Mouse (Mus musculus) brain, embryonic 14.5 days (tissue): ENCODE measurements around the gene Arhgef39.

ENCODE experiments used
- CTCF ChIP-seq: fragments of 200-500 bp; IDR thresholded peaks from 2 replicates; pipeline ENCODE4 v1.5.1; 2012; ENCODE audit warnings: inconsistent platforms, mild to moderate bottlenecking, moderate library complexity, borderline replicate concordance; ENCODE audit not compliant: insufficient read depth, insufficient read length; ENCODE audit errors: extremely low read depth
- POLR2A ChIP-seq: fragments of 200-500 bp; IDR thresholded peaks from 2 replicates; pipeline ENCODE4 v1.6.1; 2012; ENCODE audit warnings: mild to moderate bottlenecking, inconsistent platforms, borderline replicate concordance; ENCODE audit not compliant: poor library complexity, insufficient read depth, insufficient read length, severe bottlenecking; ENCODE audit errors: extremely low read depth

DNA sequence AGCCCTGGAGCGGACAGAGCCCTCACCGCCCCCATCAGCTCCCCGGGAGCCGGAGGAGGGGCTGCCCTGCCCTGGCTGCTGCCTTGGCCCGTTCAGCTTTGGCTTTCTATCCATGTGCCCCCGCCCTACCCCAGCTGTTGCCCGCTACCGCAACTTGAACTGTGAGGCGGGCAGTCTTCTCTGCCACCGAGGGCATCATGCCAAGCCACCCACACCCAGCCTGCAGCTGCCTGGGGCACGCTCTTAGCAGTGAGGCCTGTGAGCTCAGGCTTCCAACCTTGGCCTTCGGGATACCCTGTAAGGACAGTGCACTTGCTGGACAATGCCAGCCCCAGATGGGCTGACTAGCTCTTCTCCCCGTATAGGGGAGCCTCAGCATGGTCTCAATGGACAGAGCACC lies 52.2 kb downstream of the Arhgef39 start:
- TF ChIP-seq CTCF (no peak), POLR2A (no peak)
